Mouse (Mus musculus): ENCODE data around the gene Cit.

DNA sequence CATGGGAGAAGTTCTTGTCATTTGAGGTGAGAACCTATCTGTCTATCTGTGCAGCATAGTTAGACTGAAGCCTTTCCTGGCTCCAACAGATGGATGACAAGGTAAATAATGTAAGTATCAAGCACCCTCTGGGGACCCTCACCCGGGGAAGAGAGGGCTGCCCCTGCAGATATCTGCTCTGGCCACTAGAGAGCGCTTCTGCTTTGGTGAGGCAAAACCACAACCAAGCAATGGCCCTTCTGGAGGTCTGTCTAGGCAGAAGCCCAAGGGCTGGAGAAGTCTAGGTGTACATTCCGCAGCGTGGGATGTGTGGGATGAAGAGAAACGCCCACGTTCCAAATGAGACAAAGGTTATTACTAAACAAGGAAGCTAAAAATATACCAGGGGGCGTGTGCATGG lies 9.8 kb upstream of the Cit start:
- peak; percentile 6; the same call in 1 of the 2 replicates for TF ChIP-seq CTCF (IDR thresholded peaks at IDR 0.05; ENCODE audit: borderline replicate concordance, insufficient read depth, low read depth, low read length)
- no peak for TF ChIP-seq POLR2A (IDR thresholded peaks at IDR 0.05; ENCODE audit: borderline replicate concordance, insufficient read depth, low read length)
